Mouse (Mus musculus): Measurements from ENCODE around the gene Rps10. TPM values are rescaled to one million over a fixed set of nuclear protein-coding genes. Genes with fewer than 3 reads are reported as not detected.

The Rps10 gene
- polyA plus RNA-seq, 1 experiment from 2014 or later = 496 TPM

DNA sequence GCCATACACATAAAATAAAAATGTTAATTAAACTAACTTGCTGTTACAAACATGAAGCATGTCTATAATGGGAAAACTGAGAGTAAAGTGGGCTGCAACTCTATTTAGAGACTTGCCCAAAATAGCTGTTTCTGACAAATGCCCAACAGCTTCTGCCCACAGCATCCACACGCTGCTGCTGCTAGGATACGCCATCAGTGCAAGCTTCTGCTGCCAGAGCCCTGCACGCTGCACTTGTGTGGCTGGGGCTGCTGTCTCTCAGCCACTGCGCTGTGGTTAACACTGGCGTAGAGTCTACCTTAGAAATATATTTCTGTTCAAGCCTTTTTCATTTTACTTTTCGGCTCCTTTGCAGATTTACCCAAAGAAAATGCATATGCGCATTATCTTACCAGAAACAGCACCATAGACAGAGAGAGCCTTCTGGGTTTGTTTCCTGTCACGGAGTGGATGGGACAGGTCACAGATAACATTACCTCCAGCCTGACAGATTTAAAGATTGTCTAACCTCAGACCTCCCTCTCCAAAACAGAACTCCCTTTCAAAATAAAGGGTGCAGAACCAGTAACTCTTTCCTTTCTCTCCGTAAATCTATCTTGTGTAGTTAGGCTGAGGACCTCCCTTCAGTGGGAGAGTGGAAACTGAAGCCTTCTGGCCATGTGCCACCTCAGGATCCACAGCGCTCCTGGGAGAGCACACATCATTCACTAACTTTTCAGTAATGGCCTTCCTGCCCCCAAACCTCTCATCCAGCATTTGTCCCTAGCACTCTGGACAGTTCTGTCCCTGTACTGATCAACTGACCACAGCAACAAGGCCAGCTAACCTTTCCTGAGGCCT is 25.6 kb downstream of the Rps10 start:
- Histone ChIP-seq H3K9ac (no peak overlapping the region), H3K4me3 (replicated peaks) (no peak overlapping the region), H3K36me3 (replicated peaks) (peaks cover 10% of the 10 kb centered on the region; the same call in 1 of the 2 replicates), H3K9me3 (replicated peaks) (no peaks in the 10 kb centered on the region), H3K4me2 (no peak overlapping the region), H3K4me1 (replicated peaks) (peaks cover 34% of the 10 kb centered on the region), H3K27me3 (no peaks in the 10 kb centered on the region), H3K27ac (replicated peaks) (no peak overlapping the region)
- ATAC-seq (ENCODE audit: insufficient read depth) = no peak
- WGBS (ENCODE audit: insufficient replicate concordance) = 33% methylated on average over 10 of the region's 10 CpGs

- Histone ChIP-seq H3K36me3 (replicated peaks) (peaks cover 10% of the 10 kb centered on the region; the same call in 1 of the 2 replicates), H3K4me1 (replicated peaks) (peaks cover 40% of the 10 kb centered on the region), H3K9me3 (replicated peaks) (no peaks in the 10 kb centered on the region), H3K4me3 (replicated peaks) (no peak overlapping the region), H3K9ac (no peak overlapping the region), H3K27me3 (no peaks in the 10 kb centered on the region), H3K4me2 (no peak overlapping the region), H3K27ac (replicated peaks) (no peak overlapping the region)
- WGBS (ENCODE audit: insufficient replicate concordance) = 79% methylated on average over 7 of the region's 7 CpGs
- ATAC-seq (ENCODE audit: insufficient read depth) = no peak
Observed at GRCm38 (mm10) chr17:27609576-27609975, 26.9 kb downstream of the Rps10 start.

DNA sequence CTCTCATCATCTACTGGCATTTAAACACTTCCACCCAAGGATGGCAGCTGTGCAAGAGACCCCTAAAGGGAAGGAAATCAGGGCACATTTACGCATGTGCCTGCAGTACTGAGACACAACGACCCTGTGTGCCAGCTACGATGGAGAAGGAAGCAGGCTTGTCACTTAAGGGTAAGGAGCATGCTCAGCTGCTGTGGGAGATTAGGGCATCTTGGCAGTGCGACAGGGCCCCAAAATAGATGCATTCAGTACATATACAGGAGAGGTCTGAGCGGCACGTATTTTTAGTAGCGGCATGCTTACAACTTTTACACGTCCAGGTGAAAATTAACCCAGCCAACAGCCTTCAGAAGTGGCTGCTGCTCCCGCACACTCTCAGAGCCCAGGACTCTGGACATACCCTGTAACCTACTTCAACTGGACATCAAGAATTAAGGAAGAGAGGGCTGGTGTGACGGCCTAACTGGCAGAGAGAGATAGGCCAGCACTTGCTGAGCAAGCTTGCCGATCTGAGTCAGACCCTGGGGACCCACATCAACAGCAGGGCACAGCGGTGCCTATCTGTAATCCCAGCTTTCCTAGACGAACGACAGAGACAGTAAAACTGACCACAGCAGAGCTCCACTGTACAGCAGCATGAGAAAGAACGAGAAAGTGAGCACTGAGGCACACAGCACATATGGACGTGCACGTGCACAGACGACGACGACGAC is 32.8 kb downstream of the Rps10 start:
- Histone ChIP-seq H3K4me1 (replicated peaks) (peaks cover 44% of the 10 kb centered on the region), H3K27me3 (no peaks in the 10 kb centered on the region), H3K4me2 (peak overlapping the region; percentile 13; the same call in 1 of the 2 replicates), H3K27ac (replicated peaks) (peak overlapping the region; percentile 57; the same call in 1 of the 2 replicates), H3K9ac (no peak overlapping the region), H3K36me3 (replicated peaks) (peaks cover 6% of the 10 kb centered on the region; the same call in 1 of the 2 replicates), H3K9me3 (replicated peaks) (no peaks in the 10 kb centered on the region), H3K4me3 (replicated peaks) (no peak overlapping the region)
- ATAC-seq (ENCODE audit: insufficient read depth) = peak; percentile 82
- WGBS (ENCODE audit: insufficient replicate concordance) = 35% methylated on average over 21 of the region's 21 CpGs

- H3K27me3 ChIP-seq = no peaks in the 10 kb centered on the region
- no peak overlapping the region for H3K4me2 ChIP-seq
- 66% methylated on average over 2 of the region's 2 CpGs for WGBS (ENCODE audit: insufficient replicate concordance)
- no peak for ATAC-seq (ENCODE audit: insufficient read depth)
- H3K9ac ChIP-seq = no peak overlapping the region
- peaks cover 2% of the 10 kb centered on the region; the same call in 1 of the 2 replicates for H3K36me3 ChIP-seq (replicated peaks)
- no peaks in the 10 kb centered on the region for H3K9me3 ChIP-seq (replicated peaks)
- H3K27ac ChIP-seq (replicated peaks) = no peak overlapping the region
- H3K4me3 ChIP-seq (replicated peaks) = no peak overlapping the region
- peaks cover 44% of the 10 kb centered on the region for H3K4me1 ChIP-seq (replicated peaks)
Observed at GRCm38 (mm10) chr17:27603036-27603435, 33.4 kb downstream of the Rps10 start.

GRCm38 (mm10) chr17:27600869-27601268 is 35.6 kb downstream of the Rps10 start:
- Histone ChIP-seq H3K27me3 (no peaks in the 10 kb centered on the region), H3K36me3 (replicated peaks) (peaks cover 11% of the 10 kb centered on the region), H3K9ac (no peak overlapping the region), H3K27ac (replicated peaks) (no peak overlapping the region), H3K4me3 (replicated peaks) (no peak overlapping the region), H3K9me3 (replicated peaks) (no peaks in the 10 kb centered on the region), H3K4me2 (no peak overlapping the region), H3K4me1 (replicated peaks) (peaks cover 44% of the 10 kb centered on the region)
- WGBS (ENCODE audit: insufficient replicate concordance) = 65% methylated on average over 5 of the region's 5 CpGs
- no peak for ATAC-seq (ENCODE audit: insufficient read depth)

GRCm38 (mm10) chr17:27600286-27600685 is 36.2 kb downstream of the Rps10 start:
- Histone ChIP-seq H3K9me3 (replicated peaks) (no peaks in the 10 kb centered on the region), H3K36me3 (replicated peaks) (peaks cover 17% of the 10 kb centered on the region), H3K9ac (no peak overlapping the region), H3K27me3 (no peaks in the 10 kb centered on the region), H3K4me2 (no peak overlapping the region), H3K27ac (replicated peaks) (no peak overlapping the region), H3K4me3 (replicated peaks) (no peak overlapping the region), H3K4me1 (replicated peaks) (peaks cover 42% of the 10 kb centered on the region)
- 71% methylated on average over 3 of the region's 3 CpGs for WGBS (ENCODE audit: insufficient replicate concordance)
- no peak for ATAC-seq (ENCODE audit: insufficient read depth)

GRCm38 (mm10) chr17:27596376-27597190 is 39.9 kb downstream of the Rps10 start:
- H3K27me3 ChIP-seq = no peaks in the 10 kb centered on the region
- H3K4me1 ChIP-seq (replicated peaks) = peaks cover 13% of the 10 kb centered on the region
- no peak overlapping the region for H3K27ac ChIP-seq (replicated peaks)
- no peak overlapping the region for H3K4me2 ChIP-seq
- H3K9me3 ChIP-seq (replicated peaks) = no peaks in the 10 kb centered on the region
- no peak overlapping the region for H3K4me3 ChIP-seq (replicated peaks)
- peaks cover 39% of the 10 kb centered on the region for H3K36me3 ChIP-seq (replicated peaks)
- ATAC-seq (ENCODE audit: insufficient read depth) = no peak
- 78% methylated on average over 21 of the region's 21 CpGs for WGBS (ENCODE audit: insufficient replicate concordance)
- no peak overlapping the region for H3K9ac ChIP-seq

DNA sequence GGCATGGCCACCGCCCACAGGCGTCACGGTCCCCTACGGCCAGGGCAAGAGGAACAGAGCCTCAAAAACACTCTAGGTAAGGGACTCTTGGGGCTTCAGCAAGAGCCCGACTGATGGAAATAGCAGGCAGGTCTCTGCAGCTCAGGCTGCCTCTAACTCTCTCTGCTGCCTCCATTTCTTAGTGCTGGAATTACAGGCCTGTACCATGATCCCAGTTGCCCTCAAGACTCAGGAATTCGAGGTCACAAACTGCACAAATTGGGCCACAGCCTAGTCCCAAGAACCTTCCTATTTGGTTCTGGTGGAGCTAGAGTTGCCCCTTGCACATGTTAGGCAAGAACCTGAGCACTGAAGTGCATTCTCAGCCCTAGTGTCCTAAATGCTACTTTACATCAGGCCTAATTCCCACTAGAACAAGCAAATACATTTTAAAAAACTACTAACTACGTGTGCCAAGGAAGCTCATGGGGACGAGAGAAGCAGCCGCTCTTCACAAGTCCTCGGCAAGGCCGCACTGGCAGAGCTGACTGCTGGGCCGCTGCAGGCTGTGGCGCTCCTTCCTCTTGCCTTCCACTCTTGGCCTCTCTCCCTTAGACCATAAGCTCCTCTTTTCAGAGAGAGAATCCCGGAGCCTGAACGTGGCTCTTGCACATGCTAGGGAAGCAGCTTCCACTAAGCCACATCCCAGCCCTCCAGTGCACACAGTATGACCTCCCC is 40.7 kb downstream of the Rps10 start:
- Histone ChIP-seq H3K27me3 (no peaks in the 10 kb centered on the region), H3K9me3 (replicated peaks) (no peaks in the 10 kb centered on the region), H3K4me1 (replicated peaks) (peaks cover 11% of the 10 kb centered on the region), H3K4me2 (no peak overlapping the region), H3K36me3 (replicated peaks) (peaks cover 39% of the 10 kb centered on the region), H3K27ac (replicated peaks) (no peak overlapping the region), H3K4me3 (replicated peaks) (no peak overlapping the region), H3K9ac (no peak overlapping the region)
- no peak for ATAC-seq (ENCODE audit: insufficient read depth)
- 76% methylated on average over 15 of the region's 15 CpGs for WGBS (ENCODE audit: insufficient replicate concordance)

DNA sequence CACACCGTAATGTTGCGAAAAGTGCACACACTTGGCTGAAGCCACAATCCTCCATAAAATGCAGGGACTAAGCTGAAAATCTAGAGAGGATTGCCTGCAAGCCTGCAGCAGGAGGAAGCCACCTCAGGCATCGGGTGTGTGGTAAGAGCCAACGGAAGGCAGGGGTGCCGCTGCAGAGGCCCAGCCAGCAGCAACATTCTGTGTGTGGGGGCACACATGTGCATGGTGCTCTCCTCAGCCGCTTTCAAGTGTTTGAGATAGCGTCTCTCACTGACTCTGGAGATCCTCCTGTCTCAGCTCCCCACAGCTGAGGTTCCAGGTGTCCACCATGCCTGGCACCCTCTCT is 43.9 kb downstream of the Rps10 start:
- Histone ChIP-seq H3K4me3 (replicated peaks) (no peak overlapping the region), H3K4me1 (replicated peaks) (peaks cover 31% of the 10 kb centered on the region), H3K27me3 (no peaks in the 10 kb centered on the region), H3K36me3 (replicated peaks) (peaks cover 44% of the 10 kb centered on the region), H3K9ac (no peak overlapping the region), H3K4me2 (no peak overlapping the region; the same call in 1 of the 2 replicates), H3K27ac (replicated peaks) (no peak overlapping the region), H3K9me3 (replicated peaks) (no peaks in the 10 kb centered on the region)
- ATAC-seq (ENCODE audit: insufficient read depth) = no peak
- WGBS (ENCODE audit: insufficient replicate concordance) = 77% methylated on average over 7 of the region's 7 CpGs

DNA sequence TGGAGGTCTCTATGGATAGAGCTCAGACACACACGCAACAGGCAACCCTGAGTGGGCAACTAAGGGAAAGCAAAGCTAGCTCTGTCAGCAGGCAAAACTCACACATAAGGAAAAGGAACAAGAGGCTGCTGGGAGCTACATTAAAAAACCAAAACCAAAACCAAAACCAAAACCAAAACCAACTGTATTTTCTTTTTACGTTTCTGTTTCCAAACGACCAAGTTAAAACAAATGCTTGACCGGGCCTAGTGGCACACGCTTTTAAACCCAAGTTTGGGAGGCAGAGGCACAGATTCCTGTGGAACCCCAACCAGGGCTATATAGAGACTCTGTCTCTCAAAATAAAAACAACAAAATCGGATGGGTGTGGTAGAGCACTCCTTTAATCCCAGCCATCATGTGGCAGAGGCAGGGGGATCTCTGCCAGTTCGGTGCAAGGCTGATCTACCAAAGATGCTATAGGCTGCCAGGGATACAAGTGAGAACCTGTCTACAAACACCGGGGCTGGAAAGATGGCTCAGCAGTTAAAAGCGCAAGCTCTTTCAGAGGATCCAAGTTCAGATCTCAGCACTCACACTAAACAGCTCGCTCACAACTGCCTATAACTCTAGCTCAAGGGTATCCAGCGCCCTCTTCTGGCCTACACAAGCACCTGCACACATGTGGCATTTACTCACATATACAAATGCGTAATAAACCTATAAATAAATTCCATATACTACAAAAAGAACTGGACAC is 44.5 kb downstream of the Rps10 start:
- WGBS (ENCODE audit: insufficient replicate concordance) = 74% methylated on average over 12 of the region's 12 CpGs
- Histone ChIP-seq H3K27ac (replicated peaks) (no peak overlapping the region), H3K36me3 (replicated peaks) (peaks cover 44% of the 10 kb centered on the region), H3K9ac (no peak overlapping the region), H3K4me2 (no peak overlapping the region; the same call in 1 of the 2 replicates), H3K4me3 (replicated peaks) (no peak overlapping the region), H3K4me1 (replicated peaks) (peaks cover 36% of the 10 kb centered on the region), H3K27me3 (no peaks in the 10 kb centered on the region), H3K9me3 (replicated peaks) (no peaks in the 10 kb centered on the region)
- ATAC-seq (ENCODE audit: insufficient read depth) = no peak

All from liver, embryonic 15.5 days (tissue).